Comparison of ENCODE assay signal across 19 mouse cellular contexts in the genomic region with DNA sequence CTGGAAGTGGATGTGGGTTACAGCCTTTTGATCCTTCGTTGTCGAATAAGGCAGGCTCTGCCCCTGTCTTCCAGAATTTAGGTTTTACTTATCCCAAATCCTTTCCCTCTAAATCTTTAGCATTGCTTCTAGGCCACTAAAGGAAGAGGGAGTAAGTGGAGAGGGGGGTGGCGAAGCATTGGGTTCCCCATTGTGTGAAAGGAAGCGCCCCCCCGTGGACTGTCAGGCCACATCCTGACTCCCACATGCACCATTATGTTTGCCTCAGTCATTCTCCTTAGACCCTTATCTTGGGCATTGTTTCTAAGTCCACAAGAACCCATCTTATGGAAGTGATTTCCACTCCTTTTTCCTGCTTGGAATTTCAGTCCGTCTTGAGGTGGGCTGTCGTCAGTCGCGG. TPM values are rescaled to one million over a fixed set of nuclear protein-coding genes. Genes with fewer than 3 reads are reported as not detected.
DNase-seq lines count a peak whose midpoint lies in the region; ATAC-seq and TF ChIP-seq lines count a peak whose summit lies in the region.
"Had no signal": no experiment of that assay in that cellular context is flagged by ENCODE, and none has a peak within 500 bp of the region (broad histone marks: within the 10 kb centered on the region; RNA-seq: fewer than 3 reads in every experiment).

No protein-coding gene starts in this region.

- H3K9ac ChIP-seq in stomach, postnatal 0 days (ENCODE audit: low read length): no peak overlapping the region
- H3K9ac ChIP-seq: embryonic facial prominence, embryonic 13.5 days; hindbrain, embryonic 15.5 days; liver, embryonic 15.5 days; midbrain, embryonic 12.5 days; neural tube, embryonic 13.5 days had no signal

- DNase-seq in kidney, postnatal 10 days: peak; percentile 33
- DNase-seq in kidney, adult 18-20 months: no peak
- no peak for DNase-seq in stomach, postnatal 0 days (ENCODE audit: low spot score)
- DNase-seq in adrenal gland, adult (ENCODE audit: inconsistent age in 2 of 2, low spot score in 1 of 2): no peak
- DNase-seq: cerebellum, adult 9-11 months; gastrocnemius, postnatal 10 days; heart, postnatal 10 days; left cerebral cortex, postnatal 4 days had no signal

- TF ChIP-seq CTCF in E14TG2a.4 (conservative IDR thresholded peaks at IDR 0.05; ENCODE audit: low read length): no peak
- TF ChIP-seq CTCF in stomach, postnatal 0 days (IDR thresholded peaks at IDR 0.05; ENCODE audit: low read depth): peak; percentile 17; the same call in 1 of the 2 replicates

- H3K36me3 ChIP-seq in E14TG2a.4 (ENCODE audit: insufficient read depth, low read length): no peaks in the 10 kb centered on the region
- H3K36me3 ChIP-seq in stomach, postnatal 0 days (ENCODE audit: control insufficient read depth, insufficient read depth, low read length): no peaks in the 10 kb centered on the region
- H3K36me3 ChIP-seq: embryonic facial prominence, embryonic 13.5 days; hindbrain, embryonic 15.5 days; liver, embryonic 15.5 days; midbrain, embryonic 12.5 days; neural tube, embryonic 13.5 days had no signal

- H3K4me3 ChIP-seq in E14TG2a.4 (replicated peaks; ENCODE audit: low read length): 0 out of 2 replicates have a peak overlapping the region, but pooled peaks have one; percentile 3
- no peak overlapping the region for H3K4me3 ChIP-seq in stomach, postnatal 0 days (ENCODE audit: low read depth, low read length)
- H3K4me3 ChIP-seq: embryonic facial prominence, embryonic 13.5 days; hindbrain, embryonic 15.5 days; liver, embryonic 15.5 days; midbrain, embryonic 12.5 days; neural tube, embryonic 13.5 days had no signal

- H3K4me1 ChIP-seq in E14TG2a.4 (replicated peaks; ENCODE audit: low read depth, low read length): peaks cover 27% of the 10 kb centered on the region
- no peaks in the 10 kb centered on the region for H3K4me1 ChIP-seq in stomach, postnatal 0 days (replicated peaks; ENCODE audit: control insufficient read depth, insufficient read depth)
- H3K4me1 ChIP-seq: midbrain, embryonic 12.5 days had no signal

- peaks cover 35% of the 10 kb centered on the region for H3K27me3 ChIP-seq in E14TG2a.4 (ENCODE audit: insufficient read depth, low read length)
- no peaks in the 10 kb centered on the region for H3K27me3 ChIP-seq in stomach, postnatal 0 days (ENCODE audit: control insufficient read depth, insufficient read depth, low read length)
- H3K27me3 ChIP-seq: embryonic facial prominence, embryonic 13.5 days; hindbrain, embryonic 15.5 days; liver, embryonic 15.5 days; midbrain, embryonic 12.5 days; neural tube, embryonic 13.5 days had no signal

- no peaks in the 10 kb centered on the region for H3K9me3 ChIP-seq in E14TG2a.4 (ENCODE audit: low read length)
- no peaks in the 10 kb centered on the region for H3K9me3 ChIP-seq in stomach, postnatal 0 days (ENCODE audit: control insufficient read depth, low read length)
- H3K9me3 ChIP-seq: embryonic facial prominence, embryonic 13.5 days; hindbrain, embryonic 15.5 days; liver, embryonic 15.5 days; midbrain, embryonic 12.5 days; neural tube, embryonic 13.5 days had no signal

- no peak overlapping the region for H3K27ac ChIP-seq in stomach, postnatal 0 days (replicated peaks)
- H3K27ac ChIP-seq: embryonic facial prominence, embryonic 13.5 days; hindbrain, embryonic 15.5 days; liver, embryonic 15.5 days; midbrain, embryonic 12.5 days; neural tube, embryonic 13.5 days had no signal

- WGBS in stomach, postnatal 0 days: 51% methylated on average over 9 of the region's 9 CpGs

- no peak for TF ChIP-seq EP300 in stomach, postnatal 0 days (optimal IDR thresholded peaks at IDR 0.05)

- no peak overlapping the region for H3K4me2 ChIP-seq in stomach, postnatal 0 days (replicated peaks; ENCODE audit: low read depth)
- H3K4me2 ChIP-seq: embryonic facial prominence, embryonic 13.5 days; hindbrain, embryonic 15.5 days; liver, embryonic 15.5 days; midbrain, embryonic 12.5 days; neural tube, embryonic 13.5 days had no signal

- peak; percentile 16 for ATAC-seq in inflammation-experienced regulatory T-cells, adult 6 months
- no peak for ATAC-seq in stomach, postnatal 0 days (ENCODE audit: low FRiP score, low TSS enrichment)
- ATAC-seq in frontal cortex, adult (ENCODE audit: low TSS enrichment): no peak
- ATAC-seq: Patski had no signal

RNA-seq across cellular contexts. Expression of a gene that starts 12.6 kb away (rescaled TPM):
- polyA plus RNA-seq in inflammation-experienced regulatory T-cells, adult 6 months (2017; shearing (Covaris generic)): 10 to 100 TPM; 31.8 to 88.8 (median 33.5) TPM
- polyA plus RNA-seq in stomach, postnatal 0 days (2015; fragmentation: Nextera tagmentation; extraction: Ambion mirVana): 0.08 and 0.15 TPM in 2 replicates
- polyA plus RNA-seq: embryonic facial prominence, embryonic 13.5 days; kidney, embryonic 14.5 days; liver, embryonic 15.5 days; Patski; stomach, embryonic 16.5 days had no signal

RNA-seq across cellular contexts. Expression of a gene that starts 13.3 kb away (rescaled TPM):
- polyA plus RNA-seq in inflammation-experienced regulatory T-cells, adult 6 months (2017; shearing (Covaris generic)): 100 to 1,000 TPM; 251 to 357 (median 252) TPM
- polyA plus RNA-seq in stomach, postnatal 0 days (2015; fragmentation: Nextera tagmentation; extraction: Ambion mirVana): 103 and 111 TPM in 2 replicates

RNA-seq across cellular contexts. Expression of a gene that starts 45.1 kb away (rescaled TPM):
- 1 to 10 TPM; 6.3 to 7.6 (median 6.7) TPM for polyA plus RNA-seq in inflammation-experienced regulatory T-cells, adult 6 months (2017; shearing (Covaris generic))
- polyA plus RNA-seq in stomach, postnatal 0 days (2015; fragmentation: Nextera tagmentation; extraction: Ambion mirVana): 5.3 and 6.1 TPM in 2 replicates

Comparison
In these comparisons a context has a peak if more than half of its experiments do, and no peak if none do; other contexts are left out.
1. RNA of a gene that starts 12.6 kb away (polyA plus RNA-seq): 31.8 to 88.8 TPM in inflammation-experienced regulatory T-cells, adult 6 months; 0.08 to 0.15 TPM in stomach, postnatal 0 days; every median in the first group is over 10 times any median in the second.